Mouse (Mus musculus) CH12.LX (cell line): ENCODE data around the gene Map6.

Experiments used
- CHD2 ChIP-seq: IDR thresholded peaks from 2 replicates; pipeline ENCODE4 v1.6.1; 2011; ENCODE audit warnings: low read length, improper control_type of control experiment
- CTCF ChIP-seq, 2 experiments: IDR thresholded peaks in 1 of 2; conservative IDR thresholded peaks in 1 of 2; 2 replicates each; pipeline ENCODE4 v1.5.1; 2011 to 2012; ENCODE audit warnings: low read depth in 2 of 2, low read length in 2 of 2, improper control_type of control experiment in 1 of 2, inconsistent platforms in 1 of 2, mild to moderate bottlenecking in 1 of 2, moderate library complexity in 1 of 2
- E2F4 ChIP-seq: IDR thresholded peaks from 2 replicates; pipeline ENCODE4 v1.6.1; 2011; ENCODE audit warnings: low read depth, low read length, improper control_type of control experiment; ENCODE audit not compliant: insufficient replicate concordance
- NELFE ChIP-seq: IDR thresholded peaks from 2 replicates; pipeline ENCODE4 v1.6.1; 2011; ENCODE audit warnings: low read depth, low read length, improper control_type of control experiment
- POLR2AphosphoS2 ChIP-seq: IDR thresholded peaks from 2 replicates; pipeline ENCODE4 v1.6.1; 2011; ENCODE audit warnings: low read depth, low read length, improper control_type of control experiment
- SMC3 ChIP-seq: IDR thresholded peaks from 2 replicates; pipeline ENCODE4 v1.6.1; 2011; ENCODE audit warnings: low read depth, low read length, improper control_type of control experiment
- USF1 ChIP-seq: IDR thresholded peaks from 2 replicates; pipeline ENCODE4 v1.6.1; 2014; ENCODE audit warnings: low read depth, mild to moderate bottlenecking, inconsistent platforms, low read length, improper control_type of control experiment

- no peak for TF ChIP-seq POLR2AphosphoS2
- TF ChIP-seq SMC3, result no peak
- no peak for TF ChIP-seq CHD2
- TF ChIP-seq NELFE, result no peak
- no peak for TF ChIP-seq CTCF (conservative IDR thresholded peaks at IDR 0.05 in 1 of 2, IDR thresholded peaks at IDR 0.05 in 1 of 2; ENCODE audit: low read depth in 2 of 2, low read length in 2 of 2)
- no peak for TF ChIP-seq E2F4
- TF ChIP-seq USF1, result no peak
Observed at GRCm38 (mm10) chr7:99328847-99329246, 61.6 kb downstream of the Map6 start.
